Mouse (Mus musculus): ENCODE measurements around the gene Rnf144a. TPM values are rescaled to one million over a fixed set of nuclear protein-coding genes. Genes with fewer than 3 reads are reported as not detected.

The Rnf144a gene
- total RNA-seq, 2 experiments from 2014 or later: 42.4 to 54.3 TPM

Small RNA genes within 50 kb of the gene (microRNA-seq; reads per million reads assigned to microRNA genes)
- gene Mir6538: 2.8 to 3.5 reads per million in 2 experiments

Other genes starting within 250 kb of the Rnf144a start
- gene Rsad2, start 41.2 kb upstream of the Rnf144a start, total RNA-seq (2021): 1 to 10 TPM; 6.9 to 9.7 TPM
- gene Cmpk2, start 54.0 kb upstream of the Rnf144a start, total RNA-seq (2021): 1 to 10 TPM; 5.8 to 6.8 TPM

All from heart, postnatal 10 days (tissue).